Mouse (Mus musculus) testis, postnatal 14 days (tissue): ENCODE results near the gene Asap3.
A peak's percentile ranks its signal among the peaks of the same experiment; 100 is the strongest.

ENCODE experiments used
- DNase-seq: peaks from one replicate; pipeline ENCODE4 v3.0.0; 2021; ENCODE audit warnings: low spot score

The Asap3 gene

DNA sequence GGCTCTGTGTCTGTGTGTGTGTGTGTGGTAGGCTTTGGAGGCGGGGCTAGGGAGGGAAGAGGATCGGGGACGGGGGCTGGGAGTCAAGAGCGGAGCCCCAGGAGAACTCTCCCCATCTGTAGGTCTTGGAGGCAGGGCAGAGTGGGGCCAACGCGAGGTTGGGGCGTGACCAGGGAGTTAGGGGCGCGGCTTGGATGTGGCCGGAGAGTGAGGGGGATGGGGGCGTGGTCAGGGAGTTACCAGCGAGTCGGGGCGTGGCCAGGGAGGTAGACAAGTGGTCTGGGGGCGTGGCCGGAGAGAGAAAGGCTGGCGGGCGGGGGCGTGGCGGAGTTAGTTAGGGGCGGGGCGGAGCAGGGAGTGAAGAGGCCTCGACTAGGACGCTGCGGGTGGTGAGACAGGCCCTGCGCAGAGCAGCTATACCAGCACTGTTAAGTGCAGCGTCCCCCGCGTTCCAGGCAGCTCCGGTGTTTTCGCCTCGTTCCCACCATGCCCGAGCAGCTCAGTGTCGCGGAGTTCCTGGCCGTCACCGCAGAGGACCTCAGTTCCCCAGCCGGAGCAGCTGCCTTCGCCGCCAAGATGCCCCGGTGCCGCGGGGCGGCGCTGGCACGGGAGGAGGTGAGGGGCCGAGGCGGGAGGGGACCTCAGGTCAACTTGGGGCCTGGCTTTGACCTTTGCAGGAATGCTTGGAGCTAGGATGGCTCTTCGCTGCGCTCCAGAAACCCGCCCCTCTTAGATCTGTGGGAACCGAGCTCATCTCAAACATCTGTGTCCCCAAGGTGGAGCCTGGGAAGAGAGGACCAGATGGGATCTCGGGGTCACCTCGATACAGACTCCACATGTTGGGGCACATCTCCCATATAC, at the start of gene Asap3:
Gene Asap3 (plus strand): TSS at position 333 of the 861 bp plus-strand sequence.
- DNase-seq: peak; percentile 95

GRCm38 (mm10) chr4:136158498-136158897, 47.7 kb upstream of the Asap3 start:
- no peak for DNase-seq

- no peak for DNase-seq
Observed at GRCm38 (mm10) chr4:136159802-136160397, 46.3 kb upstream of the Asap3 start.

DNA sequence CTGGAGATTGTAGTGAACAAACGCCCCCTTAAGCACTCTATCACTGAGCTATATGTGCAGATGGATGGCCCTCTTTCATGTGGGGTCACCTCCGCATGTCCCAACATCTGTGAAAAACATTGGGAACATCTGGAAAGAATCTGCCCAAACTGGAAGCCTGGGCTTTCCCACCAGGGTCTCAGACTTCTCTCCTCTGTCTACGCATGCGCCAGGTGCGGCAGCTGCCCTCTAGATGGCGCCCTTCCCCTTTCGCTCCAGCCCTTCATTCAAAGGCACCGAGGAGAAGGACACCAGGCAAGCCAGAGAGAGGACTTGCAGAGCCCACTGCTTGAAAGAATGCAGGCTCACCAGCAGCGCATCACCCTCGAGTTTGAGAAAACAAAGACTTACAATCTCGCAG, 42.7 kb upstream of the Asap3 start:
- DNase-seq: peak; percentile 86

GRCm38 (mm10) chr4:136164981-136165380, 41.2 kb upstream of the Asap3 start:
- no peak for DNase-seq

- DNase-seq: no peak
Observed at GRCm38 (mm10) chr4:136167701-136168100, 38.5 kb upstream of the Asap3 start.

DNA sequence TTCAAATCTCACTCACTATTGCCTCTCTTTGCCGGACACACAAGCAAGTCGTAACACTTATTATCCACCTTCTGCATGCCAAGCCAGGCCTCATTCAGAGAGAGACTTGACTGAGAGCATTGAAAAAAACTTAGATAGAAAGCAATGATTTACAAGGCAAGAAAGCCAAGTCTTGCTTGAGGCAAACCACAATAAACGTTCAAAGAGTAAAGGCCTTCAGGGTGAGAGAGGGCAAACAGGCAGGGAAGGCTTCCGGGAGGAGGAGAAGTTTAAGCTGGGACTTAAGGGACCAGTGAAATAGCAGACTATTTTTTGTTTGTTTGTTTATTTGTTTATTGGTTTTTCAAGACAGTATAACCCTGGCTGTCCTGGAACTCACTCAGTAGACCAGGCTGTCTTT, 35.8 kb upstream of the Asap3 start:
- no peak for DNase-seq

GRCm38 (mm10) chr4:136171455-136171854, 34.7 kb upstream of the Asap3 start:
- no peak for DNase-seq

GRCm38 (mm10) chr4:136172011-136172541, 34.1 kb upstream of the Asap3 start, which contains the start of gene E2f2:
E2f2 (plus strand) TSS chr4:136172394.
- DNase-seq: peak; percentile 68

DNA sequence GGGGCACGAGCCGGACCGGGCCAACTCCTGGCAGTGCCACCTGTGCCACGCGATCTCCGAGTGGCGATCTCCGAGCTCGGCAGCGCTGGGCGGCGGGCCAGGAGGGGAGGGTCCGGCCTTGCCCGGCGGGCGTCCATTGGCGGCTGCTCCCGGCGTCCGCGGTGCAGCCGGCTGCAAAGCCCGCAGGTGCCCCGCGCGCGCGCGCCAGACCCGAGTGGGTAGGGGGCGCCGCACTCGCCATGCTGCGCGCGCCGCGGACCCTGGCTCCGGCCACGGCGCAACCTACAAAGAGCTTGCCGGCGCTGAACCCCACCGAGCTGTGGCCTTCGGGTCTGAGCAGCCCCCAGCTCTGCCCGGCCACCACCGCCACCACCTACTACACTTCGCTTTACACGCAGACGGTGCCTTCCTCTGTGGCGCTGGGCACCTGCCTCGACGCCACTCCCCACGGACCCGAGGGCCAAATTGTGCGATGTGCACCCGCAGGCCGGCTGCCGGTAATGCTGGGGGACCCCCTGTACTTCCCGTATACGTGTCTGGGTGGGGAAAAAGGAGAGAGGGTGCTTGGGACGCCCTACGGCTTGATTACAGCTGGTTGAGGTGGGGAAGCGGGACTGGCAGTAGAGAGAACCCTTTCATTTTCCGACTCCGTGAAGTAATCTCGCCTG, 33.5 kb upstream of the Asap3 start:
- DNase-seq: peak; percentile 53

GRCm38 (mm10) chr4:136173210-136173715, 32.9 kb upstream of the Asap3 start:
- DNase-seq: no peak

DNA sequence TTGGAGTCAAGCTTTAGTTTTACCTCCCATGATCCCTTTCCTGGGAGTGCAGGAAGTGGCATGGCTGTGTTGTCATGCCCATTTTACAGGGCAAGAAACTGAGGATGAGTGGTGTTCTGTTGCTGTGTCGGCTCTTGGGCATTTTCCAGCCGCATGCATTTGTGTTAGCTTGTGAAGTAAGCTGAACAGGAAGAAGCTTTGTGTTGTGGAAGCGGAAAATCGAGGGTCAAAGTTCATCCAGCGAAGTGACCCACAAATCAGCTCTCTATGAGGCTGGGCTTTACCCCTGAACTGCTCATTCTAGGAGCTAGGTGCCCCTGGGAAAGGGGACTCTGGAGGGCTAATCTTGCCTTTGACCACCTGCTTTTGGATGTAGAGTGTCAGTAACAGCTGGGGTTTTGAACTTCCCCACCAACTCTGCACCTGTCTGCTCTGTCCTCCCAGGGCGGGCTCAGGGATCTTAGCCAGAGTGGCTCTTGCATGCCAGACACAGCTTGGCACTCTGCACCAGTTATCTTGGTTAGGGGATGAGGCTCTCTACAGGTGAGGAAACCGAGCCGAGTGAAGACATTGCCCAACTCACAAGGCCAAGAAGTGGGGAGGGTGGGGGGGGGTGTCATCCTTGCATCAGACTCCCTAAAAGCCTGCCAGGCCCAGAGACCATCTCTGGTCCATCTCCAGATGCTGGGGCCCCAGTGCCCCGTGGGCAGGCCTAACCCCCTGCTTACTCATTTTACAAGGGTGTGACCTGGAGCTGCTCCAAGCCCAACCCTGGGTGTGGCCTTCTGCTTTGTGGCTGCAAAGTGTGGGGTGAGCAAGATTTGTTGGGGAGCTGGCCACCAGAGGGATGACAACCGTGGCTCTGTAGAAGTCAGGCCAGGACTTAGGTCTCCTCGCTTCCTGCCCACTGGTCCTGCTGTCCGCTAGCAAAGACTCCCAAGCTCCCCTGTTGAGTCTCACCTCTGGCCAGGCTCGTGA, 31.7 kb upstream of the Asap3 start:
- no peak for DNase-seq

- DNase-seq: no peak
Observed at GRCm38 (mm10) chr4:136176022-136176552, 30.1 kb upstream of the Asap3 start.

DNA sequence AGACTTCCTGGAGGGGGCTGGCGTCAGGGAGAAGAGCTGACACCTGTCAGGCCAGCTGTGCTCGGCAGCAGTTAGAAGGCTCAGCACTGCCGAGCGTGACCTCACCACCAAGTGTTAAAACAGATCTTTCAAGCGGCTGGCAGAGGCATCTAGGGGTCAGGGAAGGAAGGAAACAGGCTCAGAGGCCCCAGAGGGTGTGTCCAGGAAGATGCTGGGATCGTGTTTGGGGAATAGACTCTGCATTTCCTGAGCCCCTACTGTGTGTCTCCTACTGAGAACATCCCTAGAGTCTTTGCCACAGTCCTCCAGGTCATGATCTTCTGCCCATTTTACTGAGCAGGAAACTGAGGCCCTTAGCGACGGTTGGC, 28.9 kb upstream of the Asap3 start:
- no peak for DNase-seq

DNA sequence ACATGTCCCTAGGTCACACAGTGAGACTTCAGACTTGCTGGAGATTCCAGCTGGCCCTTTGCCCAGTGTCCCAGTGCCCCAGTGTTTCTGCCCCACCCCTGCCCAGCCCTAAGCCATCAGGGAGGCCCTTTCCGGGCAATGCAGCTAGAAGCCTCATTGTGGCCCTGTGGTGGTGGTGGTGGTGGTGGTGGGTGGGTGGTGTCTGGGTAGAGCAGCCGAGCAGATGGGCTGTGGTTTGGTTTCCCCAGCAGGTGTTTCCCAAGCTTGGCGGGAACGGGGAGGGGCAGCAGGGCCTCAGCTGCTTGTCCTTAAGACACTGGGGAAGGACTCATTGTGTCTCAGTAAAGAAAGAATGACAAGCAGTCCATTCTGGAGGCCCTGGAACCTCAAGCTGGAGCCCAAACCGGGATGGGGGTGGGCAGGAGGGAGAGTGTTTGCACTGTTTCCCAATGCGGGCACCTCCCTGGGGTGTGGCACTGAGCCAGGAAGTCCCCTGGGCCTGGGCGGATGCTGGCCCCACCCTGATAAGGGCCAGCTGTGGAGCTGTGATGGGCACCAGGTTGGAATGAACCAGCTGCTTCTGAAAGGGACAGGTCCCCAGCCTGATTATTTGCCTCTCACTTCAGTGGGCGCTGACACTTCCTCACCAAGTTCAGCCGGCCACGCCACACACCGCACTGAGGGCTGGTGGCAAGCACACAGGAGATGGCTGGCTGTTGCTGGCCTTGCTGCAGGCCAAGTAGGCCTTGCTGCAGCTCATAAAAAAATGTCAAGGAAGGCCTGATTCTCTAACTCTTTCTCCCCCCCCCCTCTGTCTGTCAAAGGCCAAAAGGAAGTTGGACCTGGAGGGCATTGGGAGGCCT, 28.3 kb upstream of the Asap3 start:
- no peak for DNase-seq

DNA sequence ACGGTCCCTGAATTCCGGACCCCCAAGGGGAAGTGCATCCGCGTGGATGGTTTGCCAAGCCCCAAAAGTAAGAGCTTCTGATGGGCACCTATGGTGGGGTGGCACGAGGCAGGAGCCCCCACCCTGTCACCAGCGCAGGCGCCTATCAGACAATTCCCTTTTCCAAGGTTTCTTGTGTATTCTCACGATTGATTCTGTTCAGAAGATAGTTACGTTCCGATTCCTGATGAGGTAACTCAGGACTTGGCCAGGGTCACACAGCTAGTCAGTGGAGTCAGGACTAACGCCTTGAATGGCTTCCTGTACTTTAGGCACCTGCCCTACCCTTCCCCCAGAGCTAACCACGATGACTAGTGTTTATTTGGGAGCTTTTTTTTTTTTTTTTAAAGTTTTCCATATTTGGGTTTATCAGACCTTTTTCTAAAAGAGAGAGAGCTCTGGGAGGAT, 27.7 kb upstream of the Asap3 start:
- no peak for DNase-seq

- no peak for DNase-seq
Observed at GRCm38 (mm10) chr4:136179456-136179855, 26.7 kb upstream of the Asap3 start.

GRCm38 (mm10) chr4:136179998-136180397, 26.2 kb upstream of the Asap3 start:
- DNase-seq: peak; percentile 88

DNA sequence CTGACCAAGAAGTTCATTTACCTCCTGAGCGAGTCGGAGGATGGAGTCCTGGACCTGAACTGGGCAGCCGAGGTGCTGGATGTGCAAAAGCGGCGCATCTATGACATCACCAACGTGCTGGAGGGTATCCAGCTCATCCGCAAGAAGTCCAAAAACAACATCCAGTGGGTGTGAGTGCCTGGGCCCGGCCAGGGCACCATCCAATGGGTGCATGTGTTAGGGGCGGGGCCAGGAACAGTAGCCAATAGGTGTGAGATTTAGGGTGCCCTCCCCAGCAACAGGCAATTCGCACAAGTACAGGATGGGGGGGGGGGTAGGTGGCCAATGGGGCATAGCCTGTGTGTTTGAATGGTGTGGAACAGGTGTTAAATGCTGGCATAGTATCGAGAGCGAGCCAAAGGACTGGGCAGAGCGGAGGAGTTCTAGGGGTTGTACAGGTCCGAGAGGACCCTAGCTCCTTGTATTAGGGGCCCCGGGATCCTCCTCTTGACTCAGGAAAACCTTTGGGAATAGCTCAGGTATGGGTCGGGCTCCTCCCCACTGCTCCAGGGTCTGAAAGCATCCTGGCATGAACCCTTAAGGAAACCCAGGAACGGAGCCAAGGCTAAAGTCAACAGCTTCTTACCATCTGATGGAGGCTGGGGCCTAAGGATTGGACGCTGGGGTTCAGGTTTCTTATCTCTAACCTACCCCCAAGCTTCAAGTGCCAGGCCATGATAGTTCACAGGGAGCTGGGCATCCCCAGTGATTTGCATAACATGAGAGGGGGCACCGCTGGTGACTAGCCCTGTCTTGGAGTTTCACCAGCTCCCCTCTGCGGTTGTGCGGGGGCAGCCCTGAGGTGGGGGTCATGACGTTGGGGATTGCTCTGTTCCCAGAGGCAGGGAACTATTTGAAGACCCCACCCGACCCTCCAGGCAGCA, 25.5 kb upstream of the Asap3 start:
- peak; percentile 87 for DNase-seq
